Mouse (Mus musculus) MN1 (cell line): ENCODE measurements around the gene Pex3.
A peak's percentile ranks its signal among the peaks of the same experiment; 100 is the strongest.

Source experiments
- DNase-seq: peaks from one replicate; pipeline ENCODE4 v3.0.0-alpha.2; 2016; ENCODE audit warnings: low spot score

Gene Pex3

GRCm38 (mm10) chr10:13534751-13535150 lies 18.2 kb downstream of the Pex3 start:
- DNase-seq, result no peak

DNA sequence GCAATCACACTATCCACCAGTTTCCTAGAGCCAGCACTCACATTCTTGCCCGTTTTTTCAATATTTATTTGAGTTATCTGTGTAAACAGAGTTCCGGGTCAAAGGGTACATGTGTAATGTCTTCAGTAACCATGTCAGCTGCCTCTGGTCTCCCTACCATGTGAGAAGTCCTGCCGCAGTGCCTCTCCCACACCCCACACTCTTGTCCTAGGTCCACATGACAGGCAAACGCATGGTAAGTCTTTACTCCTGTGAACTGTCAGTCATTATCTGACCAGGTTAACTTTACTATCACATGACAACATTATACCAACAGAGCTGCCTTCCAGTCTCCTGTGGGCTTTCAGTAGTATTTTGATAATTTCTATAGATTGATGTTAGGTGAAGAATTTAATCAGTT lies 24.8 kb downstream of the Pex3 start:
- no peak for DNase-seq

DNA sequence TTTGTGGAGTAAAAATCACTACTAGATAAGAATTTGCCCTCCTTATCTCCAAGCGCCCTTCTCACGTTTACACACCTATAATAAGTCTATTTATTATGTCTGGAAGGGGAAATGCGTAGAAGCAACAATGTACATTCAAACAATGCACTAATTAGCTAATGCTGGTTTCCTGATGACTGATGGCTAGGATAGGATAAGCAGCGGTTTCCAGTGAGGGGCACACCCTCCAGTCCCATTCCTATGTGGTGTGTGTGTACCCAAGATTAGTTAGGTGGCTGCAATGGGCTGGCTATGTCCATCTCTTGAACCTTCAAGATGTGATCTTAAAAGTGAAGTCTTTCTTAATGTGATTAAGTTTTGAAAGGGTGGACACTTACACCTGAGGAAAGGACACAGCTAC lies 31.1 kb downstream of the Pex3 start:
- no peak for DNase-seq

DNA sequence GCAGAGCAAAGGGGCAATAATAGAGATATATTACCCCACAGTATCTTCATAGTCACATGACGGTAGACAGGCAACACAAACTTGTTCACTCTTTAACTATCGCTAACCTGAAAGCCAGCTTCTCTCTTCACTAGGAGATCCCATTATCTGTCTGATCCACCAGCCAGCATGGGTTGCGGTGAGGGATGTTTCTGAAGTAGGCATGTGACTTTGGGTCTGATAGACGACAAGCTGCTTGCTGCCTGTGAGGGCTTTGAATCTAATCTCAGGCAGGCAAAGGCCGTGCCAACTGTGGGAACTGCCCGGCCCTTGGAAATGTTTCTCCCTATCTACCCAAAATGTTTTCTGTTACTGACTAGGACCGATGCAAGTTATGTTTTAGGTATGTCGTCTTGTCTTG lies 50.6 kb downstream of the Pex3 start:
- no peak for DNase-seq

GRCm38 (mm10) chr10:13501533-13501932 lies 51.4 kb downstream of the Pex3 start:
- peak; percentile 25 for DNase-seq

DNA sequence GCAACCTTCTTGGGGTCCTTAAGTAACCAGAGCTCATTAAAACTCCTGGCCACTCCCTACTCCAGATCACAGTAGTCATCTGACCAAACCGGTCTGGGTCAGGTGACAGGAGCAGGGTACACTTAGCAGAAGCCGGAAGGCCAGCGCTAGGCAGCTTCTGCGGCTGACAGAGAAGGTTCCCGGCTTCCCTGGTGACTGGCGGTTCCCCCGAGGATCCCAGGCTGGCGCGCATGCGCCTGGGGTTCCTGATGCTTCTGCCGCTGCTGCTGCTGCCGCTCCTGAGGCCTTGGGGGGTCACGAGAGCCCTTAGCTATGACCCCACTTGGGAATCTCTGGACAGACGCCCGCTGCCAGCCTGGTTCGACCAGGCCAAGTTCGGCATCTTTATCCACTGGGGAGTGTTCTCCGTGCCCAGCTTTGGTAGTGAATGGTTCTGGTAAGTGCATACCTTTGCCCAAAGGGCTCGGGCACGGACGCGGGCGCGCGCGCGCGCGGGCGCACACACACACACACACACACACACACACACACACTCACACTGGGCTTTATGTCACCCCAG lies 51.9 kb downstream of the Pex3 start:
- peak; percentile 97 for DNase-seq

- no peak for DNase-seq
These were observed 52.5 kb downstream of the Pex3 start for GRCm38 (mm10) chr10:13500473-13500872.

- no peak for DNase-seq
These were observed 53.6 kb downstream of the Pex3 start, which contains the start of gene Fuca2 for GRCm38 (mm10) chr10:13499331-13499730. TSS of gene Fuca2 (plus strand) at chr10:13499540.

DNA sequence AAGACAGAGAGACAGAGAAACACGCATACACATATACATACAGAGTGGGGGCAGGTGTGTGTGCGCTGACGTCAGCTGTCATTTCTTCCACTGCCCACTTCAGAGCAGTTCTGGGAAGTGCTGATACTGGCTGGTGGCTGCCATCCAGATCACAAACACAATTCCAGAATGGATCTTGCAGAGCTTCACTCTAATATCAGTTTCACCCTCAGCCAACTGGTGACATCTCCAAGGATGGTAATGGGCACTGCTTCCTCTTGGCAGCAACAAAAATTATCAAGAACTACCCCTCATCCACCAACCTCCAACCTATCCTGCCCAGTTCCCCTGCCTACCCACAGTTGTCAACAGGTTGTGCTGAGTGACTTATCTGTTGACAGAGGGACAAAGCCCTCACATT lies 56.6 kb downstream of the Pex3 start:
- no peak for DNase-seq

GRCm38 (mm10) chr10:13493978-13494686 lies 58.8 kb downstream of the Pex3 start:
- no peak for DNase-seq

GRCm38 (mm10) chr10:13489671-13490070 lies 63.3 kb downstream of the Pex3 start:
- peak; percentile 76 for DNase-seq

GRCm38 (mm10) chr10:13485958-13486357 lies 67.0 kb downstream of the Pex3 start:
- DNase-seq, result no peak

DNA sequence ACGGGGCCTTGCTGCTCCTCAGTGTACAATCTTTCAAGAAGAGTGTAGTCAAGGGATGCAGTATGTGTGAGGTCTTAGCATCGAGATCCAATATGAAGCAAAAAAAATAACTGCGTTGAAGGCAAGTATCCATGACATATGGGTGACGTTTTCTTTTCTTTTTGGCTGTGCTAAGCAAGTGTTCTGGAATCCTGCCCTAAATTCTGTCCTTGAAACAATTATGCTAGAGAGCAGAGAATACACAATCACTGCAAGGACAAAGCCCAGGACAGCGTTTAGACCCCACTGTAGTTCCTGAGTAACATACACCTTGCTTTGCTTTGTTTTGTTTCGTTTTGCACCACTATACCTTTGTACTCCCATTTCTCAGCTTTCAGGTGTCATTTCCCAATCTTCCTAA lies 73.6 kb downstream of the Pex3 start:
- no peak for DNase-seq

DNA sequence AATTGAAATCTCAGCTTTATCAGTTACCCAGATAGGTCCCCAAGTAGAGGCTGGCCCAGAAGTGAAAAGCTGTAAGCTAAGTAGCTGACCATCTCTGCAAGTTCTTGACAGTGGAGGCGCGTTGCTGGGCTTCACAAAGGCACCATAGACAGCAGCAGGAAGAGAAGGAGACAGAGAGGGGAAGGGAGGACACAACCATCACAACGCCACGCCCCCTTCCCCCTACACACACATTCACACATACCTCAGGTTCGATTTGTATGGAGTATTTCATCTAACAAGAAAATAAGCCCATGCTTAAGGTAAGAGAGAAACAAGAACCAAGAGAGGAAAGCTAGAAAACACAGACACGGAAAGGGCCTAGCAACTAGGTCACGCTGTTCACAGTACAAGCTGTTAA lies 77.8 kb downstream of the Pex3 start:
- DNase-seq, result no peak

DNA sequence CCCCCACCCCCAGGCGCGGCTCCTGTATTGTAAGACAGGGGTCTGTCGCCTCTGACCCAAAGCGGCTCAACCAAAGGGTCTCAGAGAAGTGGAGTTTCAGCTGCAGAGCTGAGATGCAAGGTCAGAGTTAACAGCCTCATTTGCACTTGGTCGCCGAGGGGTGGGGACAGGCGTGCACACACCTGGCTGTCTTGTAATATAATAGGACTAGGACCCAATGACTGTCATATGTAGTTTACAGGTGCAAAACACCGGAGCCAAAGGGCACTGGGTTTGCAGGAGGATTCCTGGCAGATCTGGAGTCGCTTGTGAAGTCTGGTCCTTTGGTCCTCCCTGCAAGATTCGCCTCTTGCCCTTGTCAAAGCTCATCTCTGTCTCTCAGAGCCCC lies 78.4 kb downstream of the Pex3 start:
- no peak for DNase-seq
